Mouse (Mus musculus): Measurements from ENCODE around the gene Olfr473. TPM values are rescaled to one million over a fixed set of nuclear protein-coding genes. Genes with fewer than 3 reads are reported as not detected.
"Not testable (repeated sequence)": the region's sequence is repeated elsewhere in the genome, so short reads cannot be mapped to it uniquely, and the experiment has no call there.

Gene Olfr473
- not detected for total RNA-seq (2021)
- long read RNA-seq, experiment 1 = 0 reads
- long read RNA-seq, experiment 2 = 0 reads

DNA sequence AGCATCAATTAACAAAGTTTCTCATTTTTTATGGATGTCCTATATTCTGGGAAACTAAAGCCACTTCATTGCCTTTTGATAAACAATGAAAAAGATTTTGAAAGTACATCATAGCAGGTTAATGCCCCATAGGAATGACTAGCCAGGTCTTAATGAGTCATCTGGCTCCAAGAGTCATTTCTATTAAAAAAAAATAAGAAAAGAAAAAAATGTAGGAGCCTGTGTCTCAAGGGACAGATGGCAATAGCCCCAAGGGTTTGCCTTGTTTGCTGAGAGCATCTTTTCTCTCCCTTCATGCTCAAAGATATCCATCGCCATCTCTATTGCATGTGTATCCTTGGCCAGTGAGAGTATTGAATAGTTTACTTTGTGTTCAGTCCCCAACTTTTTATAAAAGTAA lies at the start of gene Olfr473:
TSS of gene Olfr473 (plus strand) at position 301 of the 400 bp plus-strand sequence.
- intact Hi-C loops (cut with DNase I) = no loop called here
- Histone ChIP-seq H3K4me3 (no peak within 1 kb of the TSS), H3K27ac (no peak within 1 kb of the TSS)
- TF ChIP-seq CTCF (IDR thresholded peaks at IDR 0.05) = no peak
- no peak for DNase-seq

DNA sequence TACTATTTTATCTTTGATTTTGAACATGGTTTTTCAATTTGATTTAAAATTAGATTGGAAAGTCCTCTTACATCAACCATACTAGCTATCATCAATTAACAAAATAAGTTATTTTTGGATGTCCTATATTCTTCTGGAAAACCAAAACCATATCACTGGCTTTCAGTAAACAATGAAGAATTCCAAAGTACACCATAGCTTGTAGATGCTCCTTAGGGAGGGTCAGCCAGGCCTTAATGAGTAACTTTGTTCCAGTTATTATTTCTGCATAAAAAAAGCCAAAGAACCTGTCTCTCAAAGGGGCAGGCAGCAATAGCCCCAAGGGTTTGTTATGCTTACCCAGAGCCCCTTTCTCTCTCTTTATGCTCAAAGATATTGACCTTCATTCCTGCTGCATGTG lies 32.6 kb upstream of the Olfr473 start, which contains the start of gene Olfr472:
TSS of gene Olfr472 (plus strand) at position 301 of the 400 bp plus-strand sequence.
- no peak for TF ChIP-seq CTCF (IDR thresholded peaks at IDR 0.05)
- intact Hi-C loops (cut with DNase I) = no loop called here
- no peak within 1 kb of the TSS for H3K27ac ChIP-seq

GRCm38 (mm10) chr7:107952539-107952938 lies 22.3 kb downstream of the Olfr473 start:
- intact Hi-C loops (cut with DNase I); DNase-seq; H3K4me3 ChIP-seq; H3K27ac ChIP-seq: not testable (repeated sequence)

More for the DNA sequence above, 32.6 kb upstream of the Olfr473 start, which contains the start of gene Olfr472:
- H3K4me3 ChIP-seq = no peak within 1 kb of the TSS
- no peak for DNase-seq

GRCm38 (mm10) chr7:107954343-107954742 lies 24.1 kb downstream of the Olfr473 start, which contains the start of gene Olfr474:
Gene Olfr474, plus strand, starts transcription at chr7:107954643.
- Histone ChIP-seq H3K27ac (no peak within 1 kb of the TSS), H3K4me3 (no peak within 1 kb of the TSS)
- intact Hi-C loops (cut with DNase I) = no loop called here
- DNase-seq = no peak
- TF ChIP-seq CTCF (IDR thresholded peaks at IDR 0.05) = no peak

- Histone ChIP-seq H3K4me3 (no peak within 1 kb of the TSS), H3K27ac (no peak within 1 kb of the TSS)
- DNase-seq = no peak
- intact Hi-C loops (cut with DNase I) = no loop called here
- TF ChIP-seq CTCF (IDR thresholded peaks at IDR 0.05) = no peak
Measured at GRCm38 (mm10) chr7:107964503-107964902, 34.3 kb downstream of the Olfr473 start, which contains the start of gene Olfr476. Gene Olfr476, plus strand, starts transcription at chr7:107964803.

Other genes with a start within 250 kb of the Olfr473 start
- gene Cyb5r2, start 172.4 kb upstream of the Olfr473 start, total RNA-seq (2021) = under 1 TPM in 1 of 2 experiments, not detected in 1; 0.20 TPM
- gene Ovch2, start 129.2 kb upstream of the Olfr473 start, total RNA-seq (2021) = not detected
- not detected for gene Olfr467, start 118.2 kb upstream of the Olfr473 start, total RNA-seq (2021)
- gene Olfr469, start 104.9 kb upstream of the Olfr473 start, total RNA-seq (2021) = not detected
- not detected for gene Olfr470, start 83.0 kb upstream of the Olfr473 start, total RNA-seq (2021)
- not detected for gene Olfr472, start 32.5 kb upstream of the Olfr473 start, total RNA-seq (2021)
- gene Olfr474, start 24.2 kb downstream of the Olfr473 start, total RNA-seq (2021) = not detected
- gene Olfr476, start 34.4 kb downstream of the Olfr473 start, total RNA-seq (2021) = not detected
- not detected for gene Olfr477, start 56.2 kb downstream of the Olfr473 start, total RNA-seq (2021)
- not detected for gene Olfr478, start 103.5 kb downstream of the Olfr473 start, total RNA-seq (2021)
- gene Olfr479, start 120.2 kb downstream of the Olfr473 start, total RNA-seq (2021) = not detected
- gene Olfr480, start 136.9 kb downstream of the Olfr473 start, total RNA-seq (2021) = not detected
- gene Olfr481, start 149.4 kb downstream of the Olfr473 start, total RNA-seq (2021) = not detected
- gene Olfr482, start 167.1 kb downstream of the Olfr473 start, total RNA-seq (2021) = under 1 TPM; 0.64 to 0.81 TPM
- not detected for gene Olfr483, start 170.4 kb downstream of the Olfr473 start, total RNA-seq (2021)
- not detected for gene Olfr484, start 197.0 kb downstream of the Olfr473 start, total RNA-seq (2021)
- gene Olfr485, start 229.4 kb downstream of the Olfr473 start, total RNA-seq (2021) = not detected
- not detected for gene Olfr486, start 242.3 kb downstream of the Olfr473 start, total RNA-seq (2021)